Mouse (Mus musculus) ES-E14 (cell line): ENCODE measurements around the gene Ush2a.

ENCODE experiments used
- CHD2 ChIP-seq: IDR thresholded peaks from 2 replicates; pipeline ENCODE4 v1.6.1; 2014; ENCODE audit warnings: mild to moderate bottlenecking, low read depth, low read length, inconsistent platforms
- HCFC1 ChIP-seq: IDR thresholded peaks from 2 replicates; pipeline ENCODE4 v1.6.1; 2012; ENCODE audit warnings: low read length, inconsistent platforms, borderline replicate concordance; ENCODE audit not compliant: insufficient read depth
- MAFK ChIP-seq: IDR thresholded peaks from 2 replicates; pipeline ENCODE4 v1.6.1; 2014; ENCODE audit warnings: mild to moderate bottlenecking, low read depth, low read length, inconsistent platforms; ENCODE audit not compliant: insufficient read depth
- ZNF384 ChIP-seq: IDR thresholded peaks from 2 replicates; pipeline ENCODE4 v1.6.1; 2012; ENCODE audit warnings: low read depth, low read length, inconsistent platforms

- TF ChIP-seq CHD2 = no peak
- no peak for TF ChIP-seq MAFK
- TF ChIP-seq HCFC1 = no peak
- TF ChIP-seq ZNF384 = no peak
These were observed 689.3 kb downstream of the Ush2a start for GRCm38 (mm10) chr1:188951091-188951490.
